Mouse (Mus musculus): ENCODE measurements around the gene Wnk2. TPM values are rescaled to one million over a fixed set of nuclear protein-coding genes. Genes with fewer than 3 reads are reported as not detected.
"Not testable (repeated sequence)": the region's sequence is repeated elsewhere in the genome, so short reads cannot be mapped to it uniquely, and the experiment has no call there.

The Wnk2 gene
- total RNA-seq, 2 experiments from 2014 or later = 129 to 145 TPM

DNA sequence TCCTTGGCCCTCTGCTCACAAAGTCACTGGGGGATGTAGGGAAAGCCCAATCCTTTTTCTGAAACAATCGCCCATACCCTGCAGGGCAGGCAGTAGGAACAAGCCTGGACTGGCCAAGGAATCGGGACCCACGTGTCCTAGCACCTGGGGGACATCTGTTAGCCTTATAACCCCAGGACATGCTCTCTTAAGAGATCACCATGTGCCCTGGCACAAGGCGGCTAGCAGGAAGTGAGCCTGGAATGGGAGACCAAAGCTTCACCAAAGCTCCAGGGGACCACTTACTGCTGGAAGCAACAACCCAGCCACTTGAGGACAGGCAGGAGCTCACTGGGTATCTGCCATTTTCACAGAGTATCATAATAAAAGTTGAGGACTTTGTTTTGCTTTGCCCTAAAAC, 63.0 kb downstream of the Wnk2 start:
- Histone ChIP-seq H3K27ac (no peak overlapping the region), H3K4me3 (no peak overlapping the region)
- intact Hi-C loops (cut with DNase I) = no loop called here
- DNase-seq (ENCODE audit: extremely low spot score in 1 of 2, low spot score in 2 of 2) = no peak
- TF ChIP-seq CTCF (IDR thresholded peaks at IDR 0.05) = no peak

DNA sequence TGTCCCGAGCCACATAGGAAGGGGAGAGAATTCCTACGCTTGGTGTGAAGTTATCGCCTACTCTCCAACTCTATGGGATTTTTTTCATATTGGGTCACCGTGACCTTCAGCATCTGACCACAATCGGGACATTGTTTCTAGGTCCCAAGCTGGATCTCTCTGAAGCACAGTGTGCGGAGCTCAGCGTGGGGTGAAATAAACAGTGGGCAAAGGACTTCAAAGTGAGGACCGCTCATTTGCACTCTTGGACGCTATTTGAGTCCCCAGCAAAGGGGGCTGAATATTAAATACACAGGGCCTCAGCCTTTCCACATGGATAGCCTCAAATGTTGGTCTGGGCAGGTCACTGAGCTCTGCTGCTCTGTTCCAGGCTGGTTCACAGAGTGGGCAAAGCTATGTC, 63.9 kb downstream of the Wnk2 start:
- intact Hi-C loops (cut with DNase I) = no loop called here
- Histone ChIP-seq H3K27ac (peak overlapping the region; percentile 50; the same call in 1 of the 2 replicates), H3K4me3 (no peak overlapping the region)
- DNase-seq (ENCODE audit: extremely low spot score in 1 of 2, low spot score in 2 of 2) = no peak
- TF ChIP-seq CTCF (IDR thresholded peaks at IDR 0.05) = no peak

DNA sequence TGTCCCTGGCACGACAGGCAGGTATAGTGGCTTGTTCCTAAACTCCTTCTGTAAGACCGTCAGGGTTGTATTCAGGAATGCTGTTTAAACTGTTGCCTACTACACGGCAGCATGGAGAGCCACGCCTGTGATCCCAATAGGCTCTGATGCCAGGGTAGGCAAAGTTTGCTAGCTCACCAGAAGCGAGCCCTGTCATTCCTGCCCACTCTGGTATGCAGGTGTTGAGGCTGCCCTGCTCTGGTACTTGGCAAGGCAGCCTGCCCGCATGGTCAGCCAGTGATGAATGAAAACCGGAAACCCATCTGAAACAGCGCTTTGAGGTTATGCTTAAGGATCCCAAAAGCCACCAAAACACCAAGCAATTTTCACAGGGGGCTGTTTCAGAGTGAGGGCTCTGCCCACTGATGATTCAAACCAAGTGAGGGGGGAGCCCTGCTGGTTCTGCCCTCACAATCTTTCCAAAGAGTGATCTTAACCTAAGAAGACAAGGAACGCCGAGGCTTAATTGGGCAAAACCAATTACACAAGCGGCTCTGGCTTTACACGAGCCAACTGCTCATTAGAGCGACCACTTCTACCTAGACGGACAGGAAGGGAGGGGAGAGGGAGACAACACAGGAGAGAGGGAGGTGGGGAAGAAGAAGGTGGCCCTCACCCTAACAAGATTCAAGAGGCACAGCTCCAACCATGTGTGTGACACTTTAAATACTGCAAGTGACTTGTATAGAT, 65.5 kb downstream of the Wnk2 start:
- Histone ChIP-seq H3K27ac (peak overlapping the region; percentile 29), H3K4me3 (no peak overlapping the region)
- TF ChIP-seq CTCF (IDR thresholded peaks at IDR 0.05) = no peak
- intact Hi-C loops (cut with DNase I) = no loop called here
- DNase-seq (ENCODE audit: extremely low spot score in 1 of 2, low spot score in 2 of 2) = no peak

DNA sequence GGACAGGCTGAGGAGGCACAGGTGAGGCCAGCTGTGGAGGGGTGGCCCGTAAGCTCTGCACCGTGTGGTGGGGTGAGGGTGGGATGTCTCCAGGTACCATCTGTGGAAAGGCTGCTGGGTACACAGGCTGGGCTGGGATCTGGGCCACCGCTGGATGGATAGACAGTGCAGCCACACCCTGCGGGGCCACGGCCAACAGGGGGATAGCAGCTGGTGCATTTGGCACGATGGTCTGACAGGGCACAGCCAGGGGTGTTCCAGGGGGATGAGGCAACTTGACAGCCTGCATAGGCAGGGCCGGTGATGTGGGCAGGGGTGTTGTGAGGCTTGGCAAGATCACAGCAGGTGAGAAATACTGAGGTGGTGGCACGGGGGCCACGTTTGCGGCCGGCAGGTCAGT, 71.6 kb downstream of the Wnk2 start:
- no peak for TF ChIP-seq CTCF (IDR thresholded peaks at IDR 0.05)
- H3K27ac ChIP-seq = no peak overlapping the region
- intact Hi-C loops (cut with DNase I) = no loop called here
- no peak overlapping the region for H3K4me3 ChIP-seq
- DNase-seq (ENCODE audit: extremely low spot score in 1 of 2, low spot score in 2 of 2) = no peak

DNA sequence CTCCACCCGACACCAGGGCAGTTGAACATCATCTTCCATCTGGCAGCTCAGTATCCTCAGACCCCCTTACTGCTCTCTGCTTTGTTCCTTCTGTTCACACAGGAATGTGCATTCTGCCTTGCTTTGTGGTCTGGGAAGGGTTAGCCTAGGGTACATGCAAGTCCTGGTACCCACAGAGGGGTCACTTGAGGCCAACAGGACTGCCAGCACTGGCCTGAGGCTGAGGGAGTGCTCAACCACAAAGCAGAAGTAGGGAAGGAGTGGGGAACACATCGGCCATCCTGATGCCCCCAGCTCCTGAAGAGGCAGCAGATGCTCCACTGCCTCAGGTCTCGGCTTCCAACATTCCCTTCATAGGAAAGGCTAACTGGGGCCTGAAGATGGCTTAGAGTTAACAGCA, 72.4 kb downstream of the Wnk2 start:
- TF ChIP-seq CTCF (IDR thresholded peaks at IDR 0.05) = no peak
- Histone ChIP-seq H3K27ac (0 out of 2 replicates have a peak overlapping the region, but pooled peaks have one; percentile 1), H3K4me3 (no peak overlapping the region)
- DNase-seq (ENCODE audit: extremely low spot score in 1 of 2, low spot score in 2 of 2) = no peak
- intact Hi-C loops (cut with DNase I) = no loop called here

DNA sequence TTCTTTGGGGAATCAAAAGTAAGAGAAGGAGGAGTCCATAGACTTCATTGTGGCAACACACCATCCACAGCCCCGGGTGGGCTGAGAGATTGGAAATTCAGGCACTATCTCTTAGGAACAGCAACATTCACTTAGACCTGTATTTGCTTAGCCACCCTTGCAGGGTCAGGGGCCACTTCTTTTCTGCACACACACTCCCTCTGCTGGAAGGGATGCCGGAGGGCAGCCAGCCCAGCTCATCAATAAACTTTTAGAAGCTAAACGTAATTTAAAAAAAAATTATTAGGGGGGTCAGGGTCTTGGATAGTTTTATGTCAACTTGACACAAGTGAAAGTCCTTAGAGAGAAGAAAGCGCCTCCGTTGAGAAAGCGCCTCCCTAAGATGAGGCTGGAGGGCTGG, 74.5 kb downstream of the Wnk2 start:
- no peak for DNase-seq (ENCODE audit: extremely low spot score in 1 of 2, low spot score in 2 of 2)
- Histone ChIP-seq H3K4me3 (no peak overlapping the region), H3K27ac (no peak overlapping the region; the same call in 1 of the 2 replicates)
- intact Hi-C loops (cut with DNase I) = no loop called here
- TF ChIP-seq CTCF (IDR thresholded peaks at IDR 0.05) = peak; percentile 26; the same call in 1 of the 2 replicates

DNA sequence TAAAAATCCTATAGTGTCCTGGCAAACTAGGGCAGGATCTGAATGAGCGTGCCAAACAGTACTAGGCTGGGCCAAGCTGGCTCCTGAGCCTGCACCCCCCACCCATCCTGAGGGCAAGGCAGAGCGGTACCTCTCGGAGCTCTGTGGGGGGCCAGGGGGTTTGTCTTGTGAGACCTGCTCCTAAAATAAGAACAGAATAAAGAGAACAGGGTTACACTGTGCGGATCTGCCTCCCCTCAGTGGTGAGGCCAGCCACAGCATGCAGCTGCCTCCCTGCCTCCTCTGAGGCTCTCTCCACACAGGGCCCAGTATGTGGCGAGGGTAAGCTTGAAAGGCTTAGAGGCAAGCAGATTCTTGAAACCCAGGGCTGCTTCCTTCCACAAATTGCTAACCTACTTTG, 76.0 kb downstream of the Wnk2 start:
- no peak for DNase-seq (ENCODE audit: extremely low spot score in 1 of 2, low spot score in 2 of 2)
- no peak; the same call in 1 of the 2 replicates for TF ChIP-seq CTCF (IDR thresholded peaks at IDR 0.05)
- H3K27ac ChIP-seq = peak overlapping the region; percentile 72
- H3K4me3 ChIP-seq = no peak overlapping the region
- intact Hi-C loops (cut with DNase I) = no loop called here

DNA sequence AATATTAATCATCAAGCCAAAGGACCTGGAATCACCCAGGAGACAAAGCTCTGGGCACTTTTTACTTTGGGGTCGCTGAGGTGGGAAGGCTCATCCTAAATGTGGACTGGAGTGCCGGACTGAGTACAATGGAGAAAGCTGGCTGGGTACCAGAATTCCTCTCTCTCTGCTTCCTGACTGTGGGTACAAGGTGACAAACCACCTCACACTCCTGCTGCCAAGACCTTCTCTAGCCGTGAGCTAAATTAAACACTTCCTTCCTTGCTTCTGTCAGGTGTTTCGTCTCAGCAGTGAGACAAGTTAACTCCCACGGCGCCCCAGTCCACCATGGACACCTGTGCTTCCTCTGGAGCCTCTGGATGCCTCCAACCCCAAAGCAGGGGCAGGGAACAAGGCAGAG, 77.8 kb downstream of the Wnk2 start:
- H3K4me3 ChIP-seq = no peak overlapping the region
- intact Hi-C loops (cut with DNase I) = loop anchor here (2.0 kb wide), 2 partner anchors 77 to 103 kb away; no protein-coding TSS in a partner anchor
- DNase-seq (ENCODE audit: extremely low spot score in 1 of 2, low spot score in 2 of 2) = no peak
- peak overlapping the region; percentile 69 for H3K27ac ChIP-seq
- no peak for TF ChIP-seq CTCF (IDR thresholded peaks at IDR 0.05)

DNA sequence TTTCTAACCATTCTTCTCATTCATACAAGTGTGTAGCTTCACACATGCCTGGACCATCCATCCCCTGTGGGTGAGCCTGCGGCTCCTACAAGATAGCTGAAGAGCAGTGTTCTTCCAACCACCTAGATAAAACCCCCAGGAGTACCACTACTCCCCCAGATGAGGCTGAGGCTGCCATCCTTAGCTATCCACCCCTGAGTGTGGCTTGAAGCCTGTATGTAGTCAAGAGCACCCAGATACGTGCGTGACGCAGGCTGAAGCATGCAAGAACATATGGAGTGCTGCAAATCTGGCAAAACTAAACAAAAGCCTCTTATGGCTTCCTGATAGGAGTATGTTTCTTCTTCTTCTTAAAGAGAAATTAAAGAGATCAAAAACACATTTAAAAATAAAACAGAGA, 78.4 kb downstream of the Wnk2 start:
- H3K27ac ChIP-seq = peak overlapping the region; percentile 63
- intact Hi-C loops (cut with DNase I) = loop anchor here (2.0 kb wide), 2 partner anchors 77 to 103 kb away; no protein-coding TSS in a partner anchor
- no peak for TF ChIP-seq CTCF (IDR thresholded peaks at IDR 0.05)
- H3K4me3 ChIP-seq = no peak overlapping the region
- peak in 1 of 2 experiments; percentile 39 for DNase-seq (ENCODE audit: extremely low spot score in 1 of 2, low spot score in 2 of 2)

DNA sequence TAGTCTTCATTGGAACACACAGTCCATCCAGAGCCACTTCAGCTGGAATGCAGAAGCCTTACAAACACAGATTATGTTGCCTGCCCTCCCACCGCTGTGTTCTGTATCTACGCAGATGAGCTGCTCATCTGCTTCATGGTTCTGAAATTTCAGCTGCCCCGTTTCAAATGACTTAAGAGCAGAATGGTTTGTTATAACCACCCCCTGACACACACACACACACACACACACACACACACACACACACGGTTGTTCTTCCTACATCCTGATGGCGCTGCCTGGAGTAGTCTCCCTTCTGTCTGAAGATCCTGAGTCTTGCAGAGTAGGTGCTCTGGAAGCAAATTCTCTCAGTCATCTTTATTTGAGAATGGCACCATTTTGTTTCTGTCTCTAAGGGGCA, 83.6 kb downstream of the Wnk2 start:
- no peak overlapping the region; the same call in 1 of the 2 replicates for H3K27ac ChIP-seq
- intact Hi-C loops (cut with DNase I) = no loop called here

DNA sequence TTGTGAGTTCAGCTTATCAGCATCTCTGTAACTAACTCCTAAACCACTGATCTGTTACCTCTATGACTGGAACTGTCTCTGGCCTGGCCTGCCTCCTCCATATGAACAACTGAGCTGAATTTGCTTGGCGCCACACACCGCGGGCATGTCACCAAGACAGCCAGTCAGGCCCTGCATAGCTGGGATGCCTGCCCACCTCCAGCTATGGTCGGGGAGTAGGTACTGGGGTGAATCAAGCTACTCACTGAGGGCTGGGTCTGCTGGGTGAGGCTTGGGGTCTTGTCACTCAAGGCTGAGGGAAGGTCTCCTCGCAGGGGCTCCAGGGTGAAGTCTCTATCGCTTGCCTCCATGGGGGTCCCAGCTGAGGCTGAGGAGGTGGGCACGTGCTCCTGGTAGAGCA, 87.4 kb downstream of the Wnk2 start:
- intact Hi-C loops (cut with DNase I) = no loop called here
- TF ChIP-seq CTCF (IDR thresholded peaks at IDR 0.05) = no peak
- DNase-seq (ENCODE audit: extremely low spot score in 1 of 2, low spot score in 2 of 2) = no peak
- no peak overlapping the region for H3K4me3 ChIP-seq
- no peak overlapping the region for H3K27ac ChIP-seq

More for the DNA sequence above, 83.6 kb downstream of the Wnk2 start:
- TF ChIP-seq CTCF (IDR thresholded peaks at IDR 0.05) = no peak
- no peak for DNase-seq (ENCODE audit: extremely low spot score in 1 of 2, low spot score in 2 of 2)
- no peak overlapping the region for H3K4me3 ChIP-seq

DNA sequence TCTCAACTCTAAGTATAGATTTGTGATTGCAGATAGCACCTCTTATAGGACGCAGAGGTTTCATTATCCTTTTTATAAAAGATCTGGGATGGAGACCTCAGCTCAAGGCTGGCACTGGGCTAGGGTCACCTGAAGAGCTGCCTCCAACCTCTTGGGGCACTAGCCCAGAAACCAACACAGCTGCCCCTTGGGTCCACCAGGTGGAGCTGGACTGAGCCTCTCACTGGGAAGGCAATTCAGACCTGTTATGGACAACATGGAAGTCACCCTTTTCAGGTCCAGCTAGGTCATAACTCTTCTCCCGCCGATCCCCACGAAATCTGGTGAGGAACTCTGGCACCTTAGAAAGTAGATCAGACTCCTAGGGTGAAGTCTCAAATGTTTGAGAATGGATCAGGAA, 89.3 kb downstream of the Wnk2 start:
- Histone ChIP-seq H3K4me3 (no peak overlapping the region), H3K27ac (no peak overlapping the region)
- peak; percentile 62 for TF ChIP-seq CTCF (IDR thresholded peaks at IDR 0.05)
- intact Hi-C loops (cut with DNase I) = no loop called here
- DNase-seq (ENCODE audit: extremely low spot score in 1 of 2, low spot score in 2 of 2) = no peak

DNA sequence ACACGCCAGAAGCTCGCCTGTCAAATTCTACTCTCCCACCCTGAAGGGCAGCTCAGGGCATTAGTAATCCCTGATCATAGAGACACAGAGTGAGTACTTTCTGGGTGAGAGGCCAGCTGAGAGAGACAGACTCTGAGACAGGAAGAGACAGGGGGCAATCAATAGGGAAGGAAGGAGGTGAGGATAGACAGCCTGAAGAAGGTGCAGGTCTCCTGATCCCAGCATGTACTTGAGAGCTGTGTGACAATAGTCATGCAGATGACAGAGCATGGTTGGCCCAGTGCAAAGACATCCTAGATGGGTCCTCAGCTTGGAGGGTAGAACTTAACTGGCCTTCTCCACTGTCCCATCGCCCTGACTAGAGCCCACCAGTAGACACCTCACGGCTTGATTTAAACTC, 91.5 kb downstream of the Wnk2 start:
- intact Hi-C loops (cut with DNase I) = no loop called here
- no peak for TF ChIP-seq CTCF (IDR thresholded peaks at IDR 0.05)
- Histone ChIP-seq H3K27ac (no peak overlapping the region), H3K4me3 (no peak overlapping the region)
- DNase-seq (ENCODE audit: extremely low spot score in 1 of 2, low spot score in 2 of 2) = no peak

DNA sequence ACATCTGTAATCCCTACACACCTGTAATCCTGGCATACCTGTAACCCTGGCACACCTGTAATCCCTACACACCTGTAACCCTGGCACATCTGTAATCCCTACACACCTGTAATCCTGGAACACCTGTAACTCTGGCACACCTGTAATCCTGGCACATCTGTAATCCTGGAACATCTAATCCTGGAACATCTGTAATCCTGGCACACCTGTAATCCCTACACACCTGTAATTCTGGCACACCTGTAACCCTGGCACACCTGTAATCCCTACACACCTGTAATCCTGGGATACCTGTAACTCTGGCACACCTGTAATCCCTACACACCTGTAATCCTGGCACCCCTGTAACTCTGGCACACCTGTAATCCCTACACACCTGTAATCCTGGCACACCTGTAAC, 93.1 kb downstream of the Wnk2 start:
- H3K4me3 ChIP-seq; DNase-seq (ENCODE audit: extremely low spot score in 1 of 2, low spot score in 2 of 2); intact Hi-C loops (cut with DNase I); H3K27ac ChIP-seq: not testable (repeated sequence)
